Mouse (Mus musculus) ES-E14 (cell line): Measurements from ENCODE around the gene 1700016D06Rik. TPM values are rescaled to one million over a fixed set of nuclear protein-coding genes. Genes with fewer than 3 reads are reported as not detected.

Experiments used
- DNase-seq: peaks from one replicate; pipeline ENCODE4 v3.0.0-alpha.2; 2013; ENCODE audit warnings: low read depth, low spot score
- H3K27ac ChIP-seq: 2 replicates; pipeline ENCODE4 v1.5.1; 2012; ENCODE audit warnings: low read depth, mild to moderate bottlenecking, low read length, moderate library complexity, mixed read lengths; ENCODE audit not compliant: poor library complexity, insufficient read depth, severe bottlenecking
- H3K36me3 ChIP-seq: 2 replicates; pipeline ENCODE4 v1.6.1; 2012; ENCODE audit warnings: mild to moderate bottlenecking, low read length, moderate library complexity, mixed read lengths; ENCODE audit not compliant: control insufficient read depth, poor library complexity, insufficient read depth, severe bottlenecking
- H3K4me1 ChIP-seq, 2 experiments: fragments of 150-350 bp in 1 of 2; sonication (generic) in 1 of 2; 2 replicates each; pipeline ENCODE4 v1.6.1; 2012; ENCODE audit warnings: low read length in 2 of 2, mild to moderate bottlenecking in 1 of 2, mixed read lengths in 1 of 2; ENCODE audit not compliant: control insufficient read depth in 2 of 2, insufficient read depth in 2 of 2, poor library complexity in 1 of 2
- H3K4me3 ChIP-seq, 2 experiments: fragments of 150-350 bp in 1 of 2; sonication (generic) in 1 of 2; 2 replicates each; pipeline ENCODE4 v1.5.1; 2012; ENCODE audit warnings: low read length in 2 of 2, low read depth in 1 of 2, mild to moderate bottlenecking in 1 of 2, mixed read lengths in 1 of 2; ENCODE audit not compliant: insufficient read depth in 1 of 2, poor library complexity in 1 of 2, severe bottlenecking in 1 of 2
- H3K9ac ChIP-seq: 2 replicates; pipeline ENCODE4 v1.6.1; 2012; ENCODE audit warnings: low read depth, mild to moderate bottlenecking, low read length, mixed read lengths; ENCODE audit not compliant: poor library complexity, insufficient read depth, severe bottlenecking
- H3K9me3 ChIP-seq: fragments of 150-350 bp; sonication (generic); 2 replicates; pipeline ENCODE4 v1.6.1; 2012; ENCODE audit warnings: low read depth, mild to moderate bottlenecking, low read length; ENCODE audit not compliant: control insufficient read depth, insufficient read depth
- CHD2 ChIP-seq: IDR thresholded peaks from 2 replicates; pipeline ENCODE4 v1.6.1; 2014; ENCODE audit warnings: mild to moderate bottlenecking, low read depth, low read length, inconsistent platforms
- HCFC1 ChIP-seq: IDR thresholded peaks from 2 replicates; pipeline ENCODE4 v1.6.1; 2012; ENCODE audit warnings: low read length, inconsistent platforms, borderline replicate concordance; ENCODE audit not compliant: insufficient read depth
- MAFK ChIP-seq: IDR thresholded peaks from 2 replicates; pipeline ENCODE4 v1.6.1; 2014; ENCODE audit warnings: mild to moderate bottlenecking, low read depth, low read length, inconsistent platforms; ENCODE audit not compliant: insufficient read depth
- ZC3H11A ChIP-seq: IDR thresholded peaks from 2 replicates; pipeline ENCODE4 v1.6.1; 2012; ENCODE audit warnings: low read depth, mild to moderate bottlenecking, inconsistent platforms, low read length, borderline replicate concordance
- ZNF384 ChIP-seq: IDR thresholded peaks from 2 replicates; pipeline ENCODE4 v1.6.1; 2012; ENCODE audit warnings: low read depth, low read length, inconsistent platforms
- in situ Hi-C, 2 experiments: fragments of 600-800 bp; cut with MboI; formaldehyde crosslinking; loops; one replicate each; pipeline ENCODE4 v1.15.1; 2025; ENCODE audit warnings: low sequenced_read_pairs in 2 of 2, inconsistent platforms in 1 of 2; ENCODE audit not compliant: unreplicated experiment in 2 of 2
- total RNA-seq: library from RNA; depleted of rRNA; stranded (reverse); fragments of 300-350 nt; gene quantifications from 2 replicates; pipeline ENCODE4 v1.2.3, GENCODE M21; 2012

1700016D06Rik gene
- total RNA-seq, 1 experiment = 2.1 TPM

- Histone ChIP-seq H3K27ac (no peak overlapping the region), H3K4me3 (no peak overlapping the region), H3K36me3 (no peaks in the 10 kb centered on the region), H3K9ac (no peak overlapping the region), H3K4me1 (no peaks in the 10 kb centered on the region), H3K9me3 (no peaks in the 10 kb centered on the region)
- DNase-seq = no peak
- TF ChIP-seq MAFK (no peak), ZNF384 (no peak), HCFC1 (no peak), ZC3H11A (no peak), CHD2 (no peak)
- in situ Hi-C loops = no loop called here
Measured at GRCm38 (mm10) chr8:11717194-11717593, 16.3 kb upstream of the 1700016D06Rik start.

GRCm38 (mm10) chr8:11712244-11712643 is 11.4 kb upstream of the 1700016D06Rik start:
- no peak for DNase-seq
- H3K9me3 ChIP-seq = no peaks in the 10 kb centered on the region
- in situ Hi-C loops = no loop called here
- H3K4me3 ChIP-seq = no peak overlapping the region
- no peak overlapping the region for H3K9ac ChIP-seq
- no peak overlapping the region for H3K27ac ChIP-seq
- H3K36me3 ChIP-seq = no peaks in the 10 kb centered on the region
- TF ChIP-seq ZC3H11A (peak; percentile 51; the same call in 1 of the 2 replicates), HCFC1 (no peak), ZNF384 (no peak)
- 0 out of 4 replicates have a peak, but pooled peaks cover 0 to 2% of the 10 kb centered on the region in 2 experiments for H3K4me1 ChIP-seq

DNA sequence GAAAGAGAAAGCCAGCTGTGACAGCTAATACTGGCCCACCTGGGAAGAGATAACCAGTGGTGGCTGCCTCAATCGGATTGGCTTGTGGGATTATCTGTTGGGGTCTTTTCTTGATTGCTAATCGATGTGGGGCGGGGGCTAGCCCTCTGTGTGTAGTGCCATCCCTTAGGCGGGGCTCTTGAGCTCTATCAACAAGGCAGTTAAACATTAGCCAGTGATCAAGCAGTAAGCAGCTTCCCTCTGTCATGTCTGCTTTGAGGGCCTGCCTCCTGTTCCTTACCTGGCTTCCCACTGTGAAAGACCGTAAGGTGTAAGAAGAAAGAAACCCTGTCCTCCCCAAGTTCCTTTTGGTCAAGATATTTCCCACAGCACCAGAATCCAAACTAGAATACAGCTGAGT is 9.6 kb upstream of the 1700016D06Rik start:
- no peak for TF ChIP-seq ZNF384
- no peak for TF ChIP-seq ZC3H11A
- TF ChIP-seq MAFK = no peak
- no peak for TF ChIP-seq HCFC1
- no peak for TF ChIP-seq CHD2
- no peaks in the 10 kb centered on the region for H3K36me3 ChIP-seq
- H3K9ac ChIP-seq = no peak overlapping the region
- H3K9me3 ChIP-seq = no peaks in the 10 kb centered on the region
- in situ Hi-C loops = no loop called here
- H3K27ac ChIP-seq = no peak overlapping the region
- no peak overlapping the region for H3K4me3 ChIP-seq
- no peak for DNase-seq
- H3K4me1 ChIP-seq = 0 out of 4 replicates have a peak, but pooled peaks cover 0 to 2% of the 10 kb centered on the region in 2 experiments

DNA sequence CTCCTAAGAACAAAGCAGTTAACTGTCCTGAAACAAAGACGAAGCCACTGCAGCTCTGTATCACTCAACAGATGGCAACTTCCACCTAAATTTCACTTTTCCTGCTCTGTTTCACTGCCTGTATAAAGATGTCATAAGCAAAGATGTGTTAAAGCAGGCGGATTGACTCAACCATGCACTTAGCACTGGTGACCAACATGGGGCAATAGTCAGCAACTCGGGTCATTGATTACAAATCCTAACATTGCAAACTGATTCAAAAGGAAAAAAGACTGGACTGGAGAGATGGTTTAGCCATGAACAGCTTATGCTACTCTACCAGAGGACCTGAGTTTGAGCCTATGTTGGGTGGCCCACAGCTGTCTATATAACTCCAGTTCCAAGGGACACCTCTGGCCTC is 8.7 kb upstream of the 1700016D06Rik start:
- in situ Hi-C loops = loop anchor here in 1 of 2 experiments (10.0 kb wide), 2 partner anchors 155 to 275 kb away; partner anchors contain the start of genes Cars2 and Ing1
- H3K36me3 ChIP-seq = no peaks in the 10 kb centered on the region
- no peak overlapping the region for H3K4me3 ChIP-seq
- no peak overlapping the region for H3K9ac ChIP-seq
- H3K9me3 ChIP-seq = no peaks in the 10 kb centered on the region
- TF ChIP-seq MAFK (no peak), ZC3H11A (no peak), HCFC1 (no peak), CHD2 (no peak), ZNF384 (no peak)
- no peak overlapping the region for H3K27ac ChIP-seq
- peaks cover 2% of the 10 kb centered on the region in 2 experiments; a peak in 3 of 4 replicates for H3K4me1 ChIP-seq
- DNase-seq = no peak

DNA sequence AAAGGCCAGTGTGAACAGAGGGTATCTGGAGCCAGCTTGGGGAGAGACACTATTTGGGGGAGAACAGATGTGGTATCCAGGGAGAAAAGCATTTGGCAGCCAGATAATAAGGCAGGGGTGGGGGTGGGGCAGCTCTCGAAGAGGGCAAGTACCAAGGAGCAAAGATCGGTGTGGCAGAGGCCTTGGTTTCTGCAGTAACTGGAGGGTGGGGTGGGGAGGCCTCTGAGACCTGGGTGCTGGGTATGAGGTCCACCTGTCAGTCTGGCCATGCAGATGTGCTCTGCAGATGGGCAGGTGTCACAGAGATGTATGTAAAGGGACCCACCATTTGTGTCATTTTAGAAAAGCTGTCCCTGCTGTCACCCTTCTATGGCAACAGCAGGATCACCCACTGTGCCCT is 8.0 kb upstream of the 1700016D06Rik start:
- no peak overlapping the region for H3K9ac ChIP-seq
- DNase-seq = no peak
- H3K27ac ChIP-seq = no peak overlapping the region
- H3K4me1 ChIP-seq = peaks cover 2 to 3% of the 10 kb centered on the region in 2 experiments; a peak in 3 of 4 replicates
- H3K4me3 ChIP-seq = no peak overlapping the region
- in situ Hi-C loops = loop anchor here in 1 of 2 experiments (10.0 kb wide), 2 partner anchors 154 to 274 kb away; partner anchors contain the start of genes Cars2 and Ing1
- no peaks in the 10 kb centered on the region for H3K36me3 ChIP-seq
- TF ChIP-seq HCFC1 (no peak), CHD2 (no peak), ZNF384 (no peak), ZC3H11A (no peak), MAFK (no peak)
- H3K9me3 ChIP-seq = no peaks in the 10 kb centered on the region
